Mouse (Mus musculus) forebrain, embryonic 16.5 days (tissue): ENCODE results near the gene Slc25a23. TPM values are rescaled to one million over a fixed set of nuclear protein-coding genes. Genes with fewer than 3 reads are reported as not detected.
A peak's percentile ranks its signal among the peaks of the same experiment; 100 is the strongest.

Source experiments
- ATAC-seq: fragments of 200-750 bp; cut with Nextera tagmentation; 2 replicates; pipeline ENCODE4 v1.8.0; 2017; ENCODE audit warnings: mild to moderate bottlenecking, moderate library complexity
- H3K27ac ChIP-seq: fragments of 300-500 bp; sonication (generic); 2 replicates; pipeline ENCODE4 v1.5.1; 2014; ENCODE audit warnings: low read length, control low read depth
- H3K27me3 ChIP-seq: fragments of 300-500 bp; sonication (generic); replicated peaks from 2 replicates; pipeline ENCODE4 v1.6.1; 2014; ENCODE audit warnings: low read length; ENCODE audit not compliant: control insufficient read depth, insufficient read depth
- H3K36me3 ChIP-seq: fragments of 300-500 bp; sonication (generic); 2 replicates; pipeline ENCODE4 v1.6.1; 2014; ENCODE audit not compliant: control insufficient read depth, insufficient read depth
- H3K4me1 ChIP-seq: fragments of 300-500 bp; sonication (generic); replicated peaks from 2 replicates; pipeline ENCODE4 v1.6.1; 2014; ENCODE audit warnings: low read length; ENCODE audit not compliant: control insufficient read depth, insufficient read depth
- H3K4me2 ChIP-seq: fragments of 300-500 bp; sonication (generic); 2 replicates; pipeline ENCODE4 v1.6.1; 2014; ENCODE audit warnings: mild to moderate bottlenecking, low read length, control low read depth
- H3K4me3 ChIP-seq: fragments of 300-500 bp; sonication (generic); replicated peaks from 2 replicates; pipeline ENCODE4 v1.5.1; 2014; ENCODE audit warnings: mild to moderate bottlenecking, low read length, control low read depth
- H3K9ac ChIP-seq: fragments of 300-500 bp; sonication (generic); replicated peaks from 2 replicates; pipeline ENCODE4 v1.6.1; 2014; ENCODE audit warnings: low read depth, low read length, control low read depth
- H3K9me3 ChIP-seq: fragments of 300-500 bp; sonication (generic); 2 replicates; pipeline ENCODE4 v1.6.1; 2016; ENCODE audit warnings: low read length; ENCODE audit not compliant: control insufficient read depth
- WGBS: fragments of 180-500 bp; shearing (Covaris S2); extraction: QIAGEN DNeasy Blood & Tissue Kit; methylation state at CpG from one replicate; pipeline ENCODE4 v1.1.7; 2014; 5-methylcytosine and 5-hydroxymethylcytosine counted together
- polyA plus RNA-seq: library from polyadenylated mRNA; unstranded; fragments of >200 nt; fragmentation: Nextera tagmentation; extraction: Ambion mirVana; gene quantifications from 2 replicates; pipeline ENCODE4 v1.2.1, GENCODE M21; 2015

Slc25a23 gene
- polyA plus RNA-seq, 1 experiment from 2014 or later: 33.4 TPM

DNA sequence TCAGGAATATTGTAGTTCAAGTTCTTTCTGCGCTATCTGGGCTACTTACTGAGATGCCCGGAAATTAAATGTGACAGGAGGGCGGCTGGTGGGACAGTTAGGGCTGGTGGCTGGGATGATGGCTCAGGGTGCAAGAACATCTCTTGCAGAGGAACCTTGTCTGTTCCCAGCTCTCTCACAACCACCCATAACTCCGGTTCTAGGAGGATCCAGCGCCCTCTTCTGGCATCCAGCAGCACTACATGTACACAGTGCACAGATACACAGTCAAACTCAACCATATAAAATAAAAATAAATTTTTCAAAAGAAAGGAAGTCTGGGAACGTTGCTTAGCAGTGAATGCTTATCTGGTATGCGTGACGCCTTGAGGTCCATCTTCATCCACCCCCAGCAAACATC, 20.7 kb downstream of the Slc25a23 start:
- Histone ChIP-seq H3K4me1 (no peaks in the 10 kb centered on the region), H3K27ac (no peak overlapping the region), H3K27me3 (no peaks in the 10 kb centered on the region), H3K9me3 (no peaks in the 10 kb centered on the region), H3K36me3 (no peaks in the 10 kb centered on the region), H3K9ac (no peak overlapping the region), H3K4me3 (no peak overlapping the region), H3K4me2 (no peak overlapping the region)
- 40% methylated on average over 8 of the region's 8 CpGs for WGBS
- ATAC-seq: no peak

DNA sequence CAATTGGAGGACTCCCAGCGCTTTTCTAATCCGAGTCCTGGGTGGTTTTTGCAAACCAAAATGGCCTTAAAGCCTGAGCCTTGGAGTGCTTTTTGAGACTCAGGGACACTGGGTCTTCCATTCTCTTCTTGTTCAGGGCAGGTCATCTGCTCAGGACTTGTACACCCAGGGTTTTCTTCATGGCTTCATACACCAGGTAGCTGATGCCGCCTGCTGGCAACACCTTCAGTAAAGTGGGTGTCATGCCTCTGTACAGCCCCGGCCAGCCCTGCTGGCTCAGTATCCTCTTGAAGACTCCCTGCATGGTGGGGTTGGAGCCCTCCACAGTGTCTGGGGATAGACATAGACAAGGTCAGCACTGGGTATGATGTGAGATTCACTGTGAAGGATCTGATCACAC, 26.8 kb downstream of the Slc25a23 start:
- WGBS: 85% methylated on average over 4 of the region's 4 CpGs
- Histone ChIP-seq H3K4me2 (no peak overlapping the region), H3K9me3 (no peaks in the 10 kb centered on the region), H3K27ac (no peak overlapping the region), H3K36me3 (no peaks in the 10 kb centered on the region), H3K9ac (no peak overlapping the region), H3K27me3 (no peaks in the 10 kb centered on the region), H3K4me3 (no peak overlapping the region), H3K4me1 (peaks cover 16% of the 10 kb centered on the region)
- no peak for ATAC-seq

GRCm38 (mm10) chr17:57031661-57032420, 27.8 kb downstream of the Slc25a23 start:
- Histone ChIP-seq H3K4me3 (peak overlapping the region; percentile 76), H3K36me3 (peaks cover 3% of the 10 kb centered on the region; the same call in 1 of the 2 replicates), H3K27me3 (no peaks in the 10 kb centered on the region), H3K9ac (peak overlapping the region; percentile 43; the same call in 1 of the 2 replicates), H3K27ac (peak overlapping the region; percentile 82), H3K4me1 (peaks cover 16% of the 10 kb centered on the region), H3K4me2 (peak overlapping the region; percentile 61), H3K9me3 (no peaks in the 10 kb centered on the region)
- WGBS: under 1% methylated on average over 36 of the region's 38 CpGs
- ATAC-seq: peak; percentile 95

DNA sequence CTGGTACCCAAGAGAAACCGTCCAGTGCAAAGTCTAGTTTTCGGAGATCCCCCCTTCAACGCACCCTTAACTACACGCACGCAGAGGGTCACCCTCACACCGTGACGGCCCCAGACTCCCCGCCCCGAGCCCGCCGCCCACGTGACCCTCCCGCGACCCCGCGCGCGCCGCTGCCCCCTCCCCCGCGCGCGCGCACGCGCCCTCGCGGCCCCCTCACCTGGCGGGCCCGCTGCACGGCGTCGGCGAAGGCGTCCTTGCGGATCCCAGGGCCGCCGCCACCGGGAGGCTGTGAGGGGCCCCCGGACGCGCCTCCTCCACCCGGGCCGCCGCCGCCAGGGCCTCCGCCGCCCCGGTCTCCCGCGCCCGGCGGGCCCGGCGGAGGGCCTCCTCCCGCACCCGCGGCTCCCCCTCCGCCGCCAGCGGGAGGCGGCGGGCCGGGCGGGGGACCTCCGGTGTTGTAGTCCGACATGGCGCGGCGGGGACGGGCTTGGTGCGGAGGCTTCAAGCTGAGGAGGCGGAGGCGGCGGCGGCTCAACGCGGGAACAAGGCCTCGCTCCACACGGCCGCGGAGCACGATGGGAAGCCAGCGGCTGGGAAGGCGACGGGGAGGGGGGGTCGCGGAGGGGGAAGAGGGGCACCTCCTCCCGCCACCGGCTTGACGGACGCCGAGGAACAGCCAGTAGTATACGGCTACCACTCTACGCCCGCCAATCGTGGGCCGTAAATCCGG, 28.6 kb downstream of the Slc25a23 start, which contains the start of gene Khsrp:
Gene Khsrp (minus strand): TSS at position 592 of the 730 bp plus-strand sequence.
- no peak for ATAC-seq
- Histone ChIP-seq H3K36me3 (peaks cover 3% of the 10 kb centered on the region; the same call in 1 of the 2 replicates), H3K9ac (peak within 1 kb of the TSS; percentile 98), H3K27me3 (no peaks in the 10 kb centered on the region), H3K9me3 (no peaks in the 10 kb centered on the region), H3K4me1 (peaks cover 16% of the 10 kb centered on the region), H3K27ac (peak within 1 kb of the TSS; percentile 92), H3K4me3 (peak within 1 kb of the TSS; percentile 76), H3K4me2 (peak within 1 kb of the TSS; percentile 62)
- 1% methylated on average over 67 of the region's 99 CpGs for WGBS

GRCm38 (mm10) chr17:57029691-57030090, 30.0 kb downstream of the Slc25a23 start:
- WGBS: 48% methylated on average over 8 of the region's 8 CpGs
- peak overlapping the region; percentile 98; the same call in 1 of the 2 replicates for H3K9ac ChIP-seq
- H3K4me2 ChIP-seq: peak overlapping the region; percentile 62
- H3K4me1 ChIP-seq: peaks cover 16% of the 10 kb centered on the region
- H3K27ac ChIP-seq: no peak overlapping the region
- H3K9me3 ChIP-seq: no peaks in the 10 kb centered on the region
- no peaks in the 10 kb centered on the region for H3K27me3 ChIP-seq
- peak overlapping the region; percentile 76 for H3K4me3 ChIP-seq
- H3K36me3 ChIP-seq: peaks cover 14% of the 10 kb centered on the region
- ATAC-seq: no peak

- Histone ChIP-seq H3K4me2 (no peak overlapping the region), H3K36me3 (peaks cover 34% of the 10 kb centered on the region), H3K4me3 (no peak overlapping the region), H3K9ac (no peak overlapping the region), H3K27me3 (no peaks in the 10 kb centered on the region), H3K27ac (no peak overlapping the region), H3K4me1 (peaks cover 13% of the 10 kb centered on the region), H3K9me3 (no peaks in the 10 kb centered on the region)
- WGBS: 90% methylated on average over 4 of the region's 4 CpGs
- no peak for ATAC-seq
Observed at GRCm38 (mm10) chr17:57027471-57027870, 32.2 kb downstream of the Slc25a23 start.

- Histone ChIP-seq H3K27me3 (no peaks in the 10 kb centered on the region), H3K4me1 (no peaks in the 10 kb centered on the region), H3K4me3 (no peak overlapping the region), H3K9me3 (no peaks in the 10 kb centered on the region), H3K27ac (no peak overlapping the region), H3K36me3 (peaks cover 34% of the 10 kb centered on the region), H3K9ac (no peak overlapping the region), H3K4me2 (no peak overlapping the region)
- WGBS: 92% methylated on average over 5 of the region's 5 CpGs
- no peak for ATAC-seq
Observed at GRCm38 (mm10) chr17:57020960-57021359, 38.7 kb downstream of the Slc25a23 start.

DNA sequence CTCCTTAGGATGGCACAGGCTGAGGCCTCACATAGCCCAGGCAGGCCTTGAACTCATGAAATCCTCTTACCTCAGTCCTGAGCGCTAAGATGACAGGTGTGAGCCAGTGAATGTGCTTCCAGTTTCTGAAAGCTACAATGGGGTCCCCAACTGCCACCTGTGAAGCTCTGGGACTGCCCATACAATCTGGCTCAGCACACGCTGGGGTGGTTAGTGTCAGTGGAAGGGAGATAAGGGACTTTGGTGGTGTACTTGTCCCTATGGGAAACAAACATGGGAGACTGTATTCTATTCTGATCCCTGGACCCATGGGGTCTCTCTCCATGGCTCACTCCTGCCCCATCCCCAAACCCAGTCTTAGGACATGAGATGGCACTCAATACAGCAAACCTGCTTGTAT, 40.0 kb downstream of the Slc25a23 start:
- ATAC-seq: no peak
- Histone ChIP-seq H3K9ac (no peak overlapping the region), H3K27ac (no peak overlapping the region), H3K9me3 (no peaks in the 10 kb centered on the region), H3K36me3 (peaks cover 23% of the 10 kb centered on the region), H3K4me3 (no peak overlapping the region), H3K4me1 (no peaks in the 10 kb centered on the region), H3K4me2 (no peak overlapping the region), H3K27me3 (no peaks in the 10 kb centered on the region)
- WGBS: 86% methylated on average over 2 of the region's 2 CpGs

GRCm38 (mm10) chr17:57012245-57012795, 47.3 kb downstream of the Slc25a23 start:
- Histone ChIP-seq H3K27me3 (no peaks in the 10 kb centered on the region), H3K9ac (no peak overlapping the region), H3K4me3 (peak overlapping the region; percentile 79), H3K27ac (peak overlapping the region; percentile 95), H3K4me1 (peaks cover 14% of the 10 kb centered on the region), H3K36me3 (peaks cover 3% of the 10 kb centered on the region), H3K4me2 (peak overlapping the region; percentile 75), H3K9me3 (no peaks in the 10 kb centered on the region)
- no peak for ATAC-seq
- 73% methylated on average over 13 of the region's 13 CpGs for WGBS
